In genomic region chr15:82621993-82622392, GRCm38 (mm10) we compare ENCODE assay signal across 29 mouse cellular contexts. TPM values are rescaled to one million over a fixed set of nuclear protein-coding genes. Genes with fewer than 3 reads are reported as not detected.
DNase-seq lines count a peak whose midpoint lies in the region; ATAC-seq and TF ChIP-seq lines count a peak whose summit lies in the region.
"Had no signal": no experiment of that assay in that cellular context is flagged by ENCODE, and none has a peak within 500 bp of the region (broad histone marks: within the 10 kb centered on the region; RNA-seq: fewer than 3 reads in every experiment).

No protein-coding gene starts in this region.

- H3K4me3 ChIP-seq in heart, embryonic 12.5 days = no peak overlapping the region
- no peak overlapping the region for H3K4me3 ChIP-seq in limb, embryonic 10.5 days
- no peak overlapping the region for H3K4me3 ChIP-seq in stomach, postnatal 0 days (ENCODE audit: low read depth, low read length)
- H3K4me3 ChIP-seq: embryonic facial prominence, embryonic 10.5 days; embryonic facial prominence, embryonic 12.5 days; forebrain, embryonic 13.5 days had no signal

- no peaks in the 10 kb centered on the region for H3K4me1 ChIP-seq in heart, embryonic 12.5 days (replicated peaks)
- no peaks in the 10 kb centered on the region for H3K4me1 ChIP-seq in limb, embryonic 10.5 days
- no peaks in the 10 kb centered on the region for H3K4me1 ChIP-seq in stomach, postnatal 0 days (replicated peaks; ENCODE audit: control insufficient read depth, insufficient read depth)
- H3K4me1 ChIP-seq: embryonic facial prominence, embryonic 10.5 days; embryonic facial prominence, embryonic 12.5 days; forebrain, embryonic 13.5 days had no signal

- H3K4me2 ChIP-seq in heart, embryonic 12.5 days = no peak overlapping the region
- H3K4me2 ChIP-seq in stomach, postnatal 0 days (replicated peaks; ENCODE audit: low read depth) = no peak overlapping the region
- H3K4me2 ChIP-seq: embryonic facial prominence, embryonic 12.5 days; forebrain, embryonic 13.5 days had no signal

- no peak for TF ChIP-seq CTCF in stomach, postnatal 0 days (IDR thresholded peaks at IDR 0.05; ENCODE audit: low read depth)

- no peaks in the 10 kb centered on the region for H3K36me3 ChIP-seq in heart, embryonic 12.5 days
- H3K36me3 ChIP-seq in limb, embryonic 10.5 days = no peaks in the 10 kb centered on the region
- H3K36me3 ChIP-seq in stomach, postnatal 0 days (ENCODE audit: control insufficient read depth, insufficient read depth, low read length) = no peaks in the 10 kb centered on the region
- H3K36me3 ChIP-seq: embryonic facial prominence, embryonic 10.5 days; embryonic facial prominence, embryonic 12.5 days; G1E had no signal

- WGBS in heart, embryonic 12.5 days = 73% methylated on average over 1 of the region's 1 CpGs
- WGBS in limb, embryonic 10.5 days = 89% methylated on average over 1 of the region's 1 CpGs
- WGBS in stomach, postnatal 0 days = 63% methylated on average over 1 of the region's 1 CpGs

- H3K27ac ChIP-seq in heart, embryonic 12.5 days (ENCODE audit: poor library complexity, severe bottlenecking) = no peak overlapping the region
- H3K27ac ChIP-seq in limb, embryonic 10.5 days = no peak overlapping the region
- no peak overlapping the region for H3K27ac ChIP-seq in stomach, postnatal 0 days (replicated peaks)
- H3K27ac ChIP-seq: embryonic facial prominence, embryonic 10.5 days; embryonic facial prominence, embryonic 12.5 days; forebrain, embryonic 13.5 days had no signal

- TF ChIP-seq EP300 in stomach, postnatal 0 days (optimal IDR thresholded peaks at IDR 0.05) = no peak

- ATAC-seq in heart, embryonic 12.5 days (ENCODE audit: insufficient number of reproducible peaks, low FRiP score) = no peak
- peak; percentile 74 for ATAC-seq in stomach, postnatal 0 days (ENCODE audit: low FRiP score, low TSS enrichment)
- ATAC-seq: activated CD4-positive, CD25-positive, alpha-beta regulatory T cell, adult 4 months; CD4-positive, CD25-positive, alpha-beta regulatory T cell, adult 4 months; forebrain, embryonic 13.5 days; Patski had no signal

- intact Hi-C loops in left cerebral cortex, postnatal 14 days (cut with DNase I) = no loop called here

- DNase-seq in heart, adult 11 months = peak; percentile 58
- DNase-seq in spleen, postnatal 4 days (ENCODE audit: low spot score in 2 of 2) = peak; percentile 3 to 43
- no peak for DNase-seq in spleen, postnatal 36 days (ENCODE audit: low spot score in 2 of 2)
- peak; percentile 15 for DNase-seq in limb, embryonic 10.5 days (ENCODE audit: low spot score)
- no peak for DNase-seq in stomach, postnatal 0 days (ENCODE audit: low spot score)
- DNase-seq in layer of hippocampus, postnatal 36 days = no peak
- no peak for DNase-seq in left cerebral cortex, postnatal 14 days (ENCODE audit: low spot score in 2 of 2)
- DNase-seq: adrenal gland, adult 8-10 months; adrenal gland, postnatal 14 days; adrenal gland, postnatal 36 days; B cell, adult 2 months; cerebellum, adult 11-12 months; cerebellum, adult 2 months; cerebellum, adult 9-10 months; cerebellum, postnatal 10 days; cerebellum, postnatal 25 days had no signal

- H3K9ac ChIP-seq in heart, embryonic 12.5 days = no peak overlapping the region
- no peak overlapping the region for H3K9ac ChIP-seq in stomach, postnatal 0 days (ENCODE audit: low read length)
- H3K9ac ChIP-seq: embryonic facial prominence, embryonic 12.5 days; forebrain, embryonic 13.5 days had no signal

- no peaks in the 10 kb centered on the region for H3K27me3 ChIP-seq in heart, embryonic 12.5 days (replicated peaks)
- H3K27me3 ChIP-seq in limb, embryonic 10.5 days (ENCODE audit: low read depth, poor library complexity, severe bottlenecking) = no peaks in the 10 kb centered on the region
- no peaks in the 10 kb centered on the region for H3K27me3 ChIP-seq in stomach, postnatal 0 days (ENCODE audit: control insufficient read depth, insufficient read depth, low read length)
- H3K27me3 ChIP-seq: embryonic facial prominence, embryonic 12.5 days; forebrain, embryonic 13.5 days; Patski had no signal

- H3K9me3 ChIP-seq in heart, embryonic 12.5 days (replicated peaks) = peaks cover 2% of the 10 kb centered on the region
- H3K9me3 ChIP-seq in limb, embryonic 10.5 days (replicated peaks) = no peaks in the 10 kb centered on the region
- no peaks in the 10 kb centered on the region for H3K9me3 ChIP-seq in stomach, postnatal 0 days (ENCODE audit: control insufficient read depth, low read length)
- H3K9me3 ChIP-seq: embryonic facial prominence, embryonic 12.5 days; forebrain, embryonic 13.5 days; G1E had no signal

RNA-seq across cellular contexts. Expression of gene Cyp2d34, which starts 1.2 kb away (rescaled TPM):
- not detected in 2 replicates for polyA plus RNA-seq in heart, embryonic 12.5 days (2016; fragmentation: Nextera tagmentation; extraction: Ambion mirVana)
- not detected in 2 replicates for polyA plus RNA-seq in limb, embryonic 10.5 days (2016; fragmentation: Nextera tagmentation; extraction: Ambion mirVana)
- polyA plus RNA-seq in stomach, postnatal 0 days (2015; fragmentation: Nextera tagmentation; extraction: Ambion mirVana) = 0.98 and 1.1 TPM in 2 replicates
- not detected for total RNA-seq in layer of hippocampus, postnatal 36 days (2021)
- not detected for total RNA-seq in left cerebral cortex, postnatal 14 days (2021)
- total RNA-seq: adrenal gland, adult 18-20 months; adrenal gland, adult 8-10 months; adrenal gland, postnatal 14 days; adrenal gland, postnatal 36 days; CH12.LX had no signal
- polyA plus RNA-seq: activated CD4-positive, CD25-positive, alpha-beta regulatory T cell, adult 4 months; CD4-positive, CD25-positive, alpha-beta regulatory T cell, adult 4 months; cerebellum, adult 2 months; cortical plate, adult 2 months; embryonic facial prominence, embryonic 10.5 days; embryonic facial prominence, embryonic 12.5 days; embryonic facial prominence, embryonic 14.5 days; forebrain, embryonic 11.5 days; forebrain, embryonic 13.5 days; G1E; Patski had no signal

Comparison
In these comparisons a context has a peak if more than half of its experiments do, and no peak if none do; other contexts are left out.
1. DNase-seq: peak in heart, adult 11 months (single experiment), spleen, postnatal 4 days (2 of 2) and limb, embryonic 10.5 days (single experiment); none in spleen, postnatal 36 days (0 of 2), stomach, postnatal 0 days (single experiment), layer of hippocampus, postnatal 36 days (0 of 2) and left cerebral cortex, postnatal 14 days (0 of 2).